Mouse (Mus musculus): Measurements from ENCODE around the gene Dleu7.

Gene Dleu7

DNA sequence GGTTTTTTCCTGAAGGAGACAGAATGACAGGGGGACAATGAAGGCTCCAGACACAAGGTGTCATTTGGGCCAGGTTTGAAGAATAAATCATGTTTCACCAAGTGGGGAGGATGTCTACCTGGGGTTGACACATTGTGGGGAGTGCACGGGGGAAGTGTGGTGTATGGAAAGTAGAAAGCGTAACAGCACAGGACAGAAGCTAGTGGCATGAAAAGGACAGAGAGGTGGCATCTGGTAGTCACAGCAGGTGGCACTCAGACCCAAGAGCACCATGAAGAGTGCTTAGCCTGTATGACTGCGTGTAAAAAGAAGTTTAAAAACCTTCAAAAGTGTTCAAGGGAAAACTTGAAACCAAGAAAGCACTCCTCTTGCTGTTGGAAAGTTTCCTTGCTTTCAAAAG is 42.8 kb downstream of the Dleu7 start:
- Histone ChIP-seq H3K27me3 (ENCODE audit: control insufficient read depth, insufficient read depth, low read length, poor library complexity, severe bottlenecking) (no peaks in the 10 kb centered on the region), H3K36me3 (ENCODE audit: control insufficient read depth, insufficient read depth, low read length, poor library complexity, severe bottlenecking) (no peaks in the 10 kb centered on the region)
- DNase-seq (ENCODE audit: low read depth, low spot score), result no peak

DNA sequence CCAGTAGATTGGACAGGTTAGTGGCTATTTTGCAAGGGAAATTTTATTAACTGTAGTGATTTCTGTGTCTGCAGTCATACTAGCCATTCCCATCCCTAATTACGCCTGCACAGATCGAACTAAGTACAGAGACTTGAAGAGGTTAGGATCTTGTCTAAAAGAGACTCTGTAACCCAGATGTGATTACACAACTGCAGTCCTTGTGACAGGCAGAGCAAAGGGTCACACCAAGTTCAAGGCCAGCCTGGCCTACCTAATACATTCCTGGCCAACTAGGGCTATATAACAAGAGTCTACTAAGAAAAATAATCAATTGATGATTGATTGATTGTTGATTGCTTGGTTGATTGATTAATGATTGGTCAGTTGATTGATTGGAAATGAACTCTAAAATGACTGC is 43.6 kb downstream of the Dleu7 start:
- DNase-seq (ENCODE audit: low read depth, low spot score), result no peak
- no peaks in the 10 kb centered on the region for H3K36me3 ChIP-seq (ENCODE audit: control insufficient read depth, insufficient read depth, low read length, poor library complexity, severe bottlenecking)
- no peaks in the 10 kb centered on the region for H3K27me3 ChIP-seq (ENCODE audit: control insufficient read depth, insufficient read depth, low read length, poor library complexity, severe bottlenecking)

DNA sequence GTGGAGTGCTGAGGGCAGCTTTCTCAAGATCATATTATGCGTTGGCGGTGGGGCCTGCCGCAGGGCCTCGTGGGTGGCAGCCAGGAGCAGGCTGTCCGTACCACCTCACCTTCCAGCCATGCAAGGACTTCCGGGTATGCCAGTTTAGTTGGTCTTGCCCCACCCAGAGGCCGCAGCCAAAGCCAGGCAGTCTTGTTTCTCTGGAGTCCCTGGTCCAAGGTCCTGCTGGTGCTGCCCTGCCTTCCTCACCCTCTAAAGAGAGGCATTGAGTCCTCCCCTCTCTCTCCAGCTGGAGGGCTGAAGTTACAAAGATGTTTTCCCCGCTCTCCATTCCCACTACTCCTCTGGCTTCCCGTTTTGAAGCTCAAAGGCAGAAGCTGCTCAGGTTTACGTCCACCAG is 44.1 kb downstream of the Dleu7 start:
- Histone ChIP-seq H3K36me3 (ENCODE audit: control insufficient read depth, insufficient read depth, low read length, poor library complexity, severe bottlenecking) (no peaks in the 10 kb centered on the region), H3K27me3 (ENCODE audit: control insufficient read depth, insufficient read depth, low read length, poor library complexity, severe bottlenecking) (no peaks in the 10 kb centered on the region)
- no peak for DNase-seq (ENCODE audit: low read depth, low spot score)

DNA sequence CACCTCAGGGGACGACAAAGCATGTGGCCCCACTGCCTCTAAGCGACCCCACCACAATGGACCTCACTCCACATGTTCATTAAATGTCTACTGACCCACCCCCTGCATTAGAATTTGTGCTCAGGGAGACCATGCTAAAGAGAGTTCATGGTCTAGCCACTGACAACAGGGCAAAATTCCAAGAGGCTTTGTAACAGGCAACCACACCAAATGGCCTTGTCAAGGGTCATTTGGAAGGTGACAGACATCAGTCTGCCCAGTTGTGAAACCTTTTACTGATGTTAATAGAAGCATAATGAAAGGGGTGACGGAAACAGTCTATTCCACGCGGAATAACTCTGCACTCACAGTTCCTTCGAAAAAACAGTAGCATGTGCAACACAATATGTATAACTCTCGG is 44.5 kb downstream of the Dleu7 start:
- Histone ChIP-seq H3K36me3 (ENCODE audit: control insufficient read depth, insufficient read depth, low read length, poor library complexity, severe bottlenecking) (no peaks in the 10 kb centered on the region), H3K27me3 (ENCODE audit: control insufficient read depth, insufficient read depth, low read length, poor library complexity, severe bottlenecking) (no peaks in the 10 kb centered on the region)
- no peak for DNase-seq (ENCODE audit: low read depth, low spot score)

DNA sequence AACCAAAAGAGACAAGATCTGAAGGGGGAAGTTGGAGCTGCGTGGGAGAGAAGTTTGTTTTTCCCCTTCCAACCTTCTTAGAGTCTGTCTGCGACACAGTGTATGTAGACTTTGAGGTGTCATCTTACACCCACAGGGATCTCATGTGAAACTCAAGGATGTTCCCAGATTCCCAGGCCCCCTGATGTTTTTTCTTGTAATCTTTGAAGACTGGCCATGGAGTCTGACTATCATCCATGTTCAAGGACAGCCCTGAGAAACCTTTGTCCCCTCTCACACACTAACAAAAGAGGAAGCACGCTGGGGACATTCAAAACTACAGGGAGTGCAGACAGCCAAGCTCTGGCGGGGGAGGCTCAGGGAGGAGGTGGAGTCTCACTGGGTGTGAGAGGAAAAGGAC is 47.3 kb downstream of the Dleu7 start:
- peak; percentile 4 for DNase-seq (ENCODE audit: low read depth, low spot score)
- Histone ChIP-seq H3K27me3 (ENCODE audit: control insufficient read depth, insufficient read depth, low read length, poor library complexity, severe bottlenecking) (no peaks in the 10 kb centered on the region), H3K36me3 (ENCODE audit: control insufficient read depth, insufficient read depth, low read length, poor library complexity, severe bottlenecking) (no peaks in the 10 kb centered on the region)

DNA sequence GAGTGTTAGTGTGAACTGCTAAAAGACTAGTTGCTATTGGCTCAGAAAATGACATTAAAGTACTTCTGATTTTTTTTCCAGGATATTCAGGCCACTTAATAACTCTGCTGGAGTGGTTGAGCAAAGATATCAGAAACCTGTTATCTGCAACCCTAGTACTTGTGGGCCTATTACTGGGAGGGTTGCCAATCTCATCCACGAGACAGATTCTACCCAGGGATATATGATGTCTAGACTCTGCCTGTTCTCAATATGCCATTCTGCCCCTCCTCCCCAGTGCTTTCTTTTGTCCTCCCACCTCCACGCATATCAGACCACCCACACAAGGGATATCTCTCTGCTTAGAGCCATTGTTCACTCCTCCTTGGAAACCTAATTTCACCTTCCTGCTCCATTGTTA is 49.3 kb downstream of the Dleu7 start:
- DNase-seq (ENCODE audit: low read depth, low spot score), result no peak
- no peaks in the 10 kb centered on the region for H3K36me3 ChIP-seq (ENCODE audit: control insufficient read depth, insufficient read depth, low read length, poor library complexity, severe bottlenecking)
- no peaks in the 10 kb centered on the region for H3K27me3 ChIP-seq (ENCODE audit: control insufficient read depth, insufficient read depth, low read length, poor library complexity, severe bottlenecking)

DNA sequence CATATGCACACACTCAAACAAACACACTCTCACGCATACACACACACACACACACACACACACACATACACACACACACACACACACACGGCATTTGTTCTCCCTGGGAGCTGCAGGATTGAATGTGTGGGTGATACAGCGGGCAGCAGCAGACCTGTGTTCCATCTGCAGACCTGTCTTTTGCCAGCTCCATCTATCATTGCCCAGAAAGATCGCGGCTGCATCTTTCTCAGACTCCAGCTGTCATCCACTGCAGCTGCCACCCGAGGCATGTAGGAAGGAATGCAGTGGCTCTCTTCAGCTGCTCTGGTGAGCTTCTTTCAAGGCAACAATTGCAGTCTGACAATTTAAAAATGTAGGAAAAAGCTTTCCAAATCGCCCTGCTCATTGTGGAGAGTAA is 56.9 kb downstream of the Dleu7 start:
- Histone ChIP-seq H3K36me3 (ENCODE audit: control insufficient read depth, insufficient read depth, low read length, poor library complexity, severe bottlenecking) (no peaks in the 10 kb centered on the region), H3K27me3 (ENCODE audit: control insufficient read depth, insufficient read depth, low read length, poor library complexity, severe bottlenecking) (no peaks in the 10 kb centered on the region)
- DNase-seq (ENCODE audit: low read depth, low spot score), result no peak

DNA sequence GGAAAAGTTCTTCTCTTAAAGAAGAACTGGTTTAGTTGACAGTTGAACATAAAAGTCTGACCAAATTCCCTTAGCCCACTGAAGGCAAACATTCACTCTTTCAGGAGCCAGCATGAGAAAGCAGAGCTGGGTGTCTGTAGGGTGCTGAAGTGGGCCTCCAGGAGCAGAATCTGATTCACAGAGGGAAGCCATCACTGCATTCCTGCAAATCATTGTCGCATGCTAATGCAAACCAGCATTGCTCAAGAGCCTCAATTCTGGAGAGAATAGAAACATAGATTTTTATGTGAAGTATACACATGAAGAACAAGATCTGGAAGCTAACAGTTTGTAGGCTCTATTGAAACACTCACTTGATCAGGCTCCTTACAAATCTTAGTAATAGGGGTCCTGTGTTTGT is 57.6 kb downstream of the Dleu7 start:
- DNase-seq (ENCODE audit: low read depth, low spot score), result no peak

DNA sequence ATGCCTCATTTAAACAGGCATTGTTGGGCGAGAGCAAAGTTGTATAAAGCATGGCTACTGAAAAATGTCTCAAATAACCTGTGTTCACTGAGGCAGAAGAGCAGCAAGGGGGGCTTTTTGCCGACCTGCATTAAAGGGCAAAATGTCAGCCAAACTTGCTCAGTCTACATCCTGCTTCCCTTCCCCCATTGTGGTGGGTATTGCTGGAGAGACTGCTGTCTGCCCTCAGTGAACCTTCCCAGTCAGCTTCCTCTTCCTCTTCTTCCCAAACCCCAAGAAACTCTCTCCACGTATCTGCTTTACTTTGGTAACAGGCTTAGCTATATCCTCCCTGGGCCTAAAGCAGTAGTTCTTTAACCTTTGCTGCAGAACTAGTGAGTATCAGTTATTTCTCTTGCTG is 61.9 kb downstream of the Dleu7 start:
- DNase-seq (ENCODE audit: low read depth, low spot score), result no peak
- Histone ChIP-seq H3K27me3 (ENCODE audit: control insufficient read depth, insufficient read depth, low read length, poor library complexity, severe bottlenecking) (no peaks in the 10 kb centered on the region), H3K36me3 (ENCODE audit: control insufficient read depth, insufficient read depth, low read length, poor library complexity, severe bottlenecking) (no peaks in the 10 kb centered on the region)

More for the DNA sequence above, 57.6 kb downstream of the Dleu7 start:
- H3K36me3 ChIP-seq (ENCODE audit: control insufficient read depth, insufficient read depth, low read length, poor library complexity, severe bottlenecking), result no peaks in the 10 kb centered on the region
- no peaks in the 10 kb centered on the region for H3K27me3 ChIP-seq (ENCODE audit: control insufficient read depth, insufficient read depth, low read length, poor library complexity, severe bottlenecking)

DNA sequence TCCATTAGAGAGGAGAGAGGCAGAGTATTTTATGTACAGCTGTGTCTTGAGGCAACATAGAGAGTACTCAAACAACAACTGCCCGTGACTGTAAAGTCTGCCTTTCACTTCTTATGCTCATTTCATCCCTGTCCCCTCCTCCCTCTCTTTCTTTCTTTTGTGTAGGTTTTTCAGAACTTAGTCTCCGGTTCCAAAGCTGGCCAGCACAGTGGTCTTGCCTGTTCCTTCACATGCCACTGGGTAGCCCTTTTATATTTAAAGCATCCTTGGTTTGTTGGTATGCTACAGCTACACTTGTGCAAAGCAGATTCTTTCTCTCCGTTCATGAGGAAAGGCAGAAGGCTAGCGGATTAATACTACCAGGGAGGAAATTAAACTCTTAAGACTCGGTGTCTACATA is 65.7 kb downstream of the Dleu7 start:
- Histone ChIP-seq H3K36me3 (ENCODE audit: control insufficient read depth, insufficient read depth, low read length, poor library complexity, severe bottlenecking) (no peaks in the 10 kb centered on the region), H3K27me3 (ENCODE audit: control insufficient read depth, insufficient read depth, low read length, poor library complexity, severe bottlenecking) (no peaks in the 10 kb centered on the region)
- DNase-seq (ENCODE audit: low read depth, low spot score), result no peak

DNA sequence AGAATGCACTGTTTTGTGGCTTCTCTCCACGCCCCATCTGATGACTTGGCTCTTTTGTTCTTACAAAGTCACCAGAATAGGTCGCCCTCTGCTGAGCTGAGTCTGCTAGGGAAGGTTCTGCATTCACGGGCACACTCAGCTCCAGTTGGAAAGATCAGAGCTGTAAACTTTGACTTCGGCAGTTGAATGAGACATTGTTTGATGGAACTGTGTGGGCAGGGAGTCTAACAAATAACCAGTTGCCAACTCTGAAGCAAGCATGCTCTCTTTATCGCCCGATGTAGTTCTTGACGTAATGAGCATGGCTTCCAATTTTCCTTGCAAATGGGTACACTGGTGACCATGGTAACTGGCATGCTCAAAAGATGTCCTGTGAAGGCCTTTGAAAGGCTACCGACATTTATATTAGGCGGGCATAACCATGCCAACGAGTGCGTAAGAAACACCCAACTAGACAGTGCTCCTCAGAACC is 66.2 kb downstream of the Dleu7 start:
- no peaks in the 10 kb centered on the region for H3K36me3 ChIP-seq (ENCODE audit: control insufficient read depth, insufficient read depth, low read length, poor library complexity, severe bottlenecking)
- H3K27me3 ChIP-seq (ENCODE audit: control insufficient read depth, insufficient read depth, low read length, poor library complexity, severe bottlenecking), result no peaks in the 10 kb centered on the region
- DNase-seq (ENCODE audit: low read depth, low spot score), result no peak

All from splenic B cell, adult 2 months (primary cell).